Mouse (Mus musculus) T-helper 17 cell (primary cell): ENCODE data around the gene Tars2.

Experiments used
- in situ Hi-C, 2 experiments: fragments of 300-600 bp; cut with MboI, MseI; formaldehyde crosslinking; loops; 1 replicate in 1 of 2; 2 replicates in 1 of 2; pipeline ENCODE4 v1.15.1; 2025; ENCODE audit warnings: high pct_unique_total_duplicates in 2 of 2

Tars2 gene

DNA sequence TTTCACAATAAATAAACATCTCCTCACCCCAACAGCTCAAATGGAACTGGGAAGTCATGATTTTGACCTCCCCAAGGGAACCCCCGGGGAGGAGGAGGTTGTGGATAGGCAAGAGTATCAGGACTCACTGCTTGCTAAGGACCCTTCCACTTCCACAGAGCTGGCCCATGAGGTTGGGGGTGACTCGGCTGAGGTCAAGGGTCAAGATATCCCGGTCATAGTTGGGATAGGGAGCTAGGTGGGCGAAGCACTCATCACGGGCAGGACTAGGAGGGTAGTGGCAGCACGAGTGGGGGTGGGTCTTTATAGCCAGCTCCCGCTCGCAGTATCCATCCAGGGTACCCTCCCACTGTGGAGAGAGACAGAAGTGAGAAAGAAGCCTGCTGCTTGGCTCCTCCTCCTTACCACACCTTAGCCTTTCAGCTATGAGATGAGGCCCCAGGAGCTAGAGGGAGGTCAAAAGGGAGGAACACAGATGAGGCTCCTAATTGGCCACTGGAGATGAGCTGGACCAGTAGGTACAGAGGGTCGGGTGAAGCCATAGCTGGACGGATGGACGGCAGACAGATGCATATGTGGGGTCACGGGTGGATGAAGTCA, 24.8 kb downstream of the Tars2 start:
- in situ Hi-C loops: no loop called here

DNA sequence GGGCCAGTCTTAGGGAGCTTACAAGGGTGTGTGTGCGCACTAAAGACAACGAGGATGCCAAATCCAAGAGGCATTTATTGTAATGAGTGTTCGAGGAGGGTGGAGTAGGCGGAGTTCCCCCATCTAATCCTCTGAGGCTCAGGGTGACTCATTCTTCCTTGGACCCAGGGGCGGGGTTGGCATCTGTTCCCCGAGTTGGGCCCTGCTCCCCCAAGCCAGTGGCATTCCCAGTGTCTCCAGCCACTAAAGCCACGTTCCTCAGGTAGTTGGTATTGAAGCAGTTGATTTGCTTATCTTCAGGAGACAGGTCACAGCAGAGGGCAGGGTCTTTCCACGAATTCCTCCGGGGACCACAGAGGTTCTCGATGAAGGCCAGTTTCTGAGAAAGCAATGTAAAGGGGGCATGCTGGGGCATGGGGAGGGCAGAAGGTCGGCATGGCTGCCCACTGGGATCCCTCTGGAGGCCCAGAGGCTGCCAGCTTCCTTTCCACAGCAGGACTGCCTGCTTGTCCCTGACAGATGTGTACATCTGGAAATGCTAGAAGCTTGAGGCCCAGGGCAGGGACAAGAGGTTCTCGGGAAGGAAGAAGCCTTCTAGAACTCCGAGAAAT, 25.8 kb downstream of the Tars2 start:
- in situ Hi-C loops: loop anchor here in 1 of 2 experiments (5.0 kb wide), 1 partner anchor 48 kb away; no protein-coding TSS in a partner anchor

DNA sequence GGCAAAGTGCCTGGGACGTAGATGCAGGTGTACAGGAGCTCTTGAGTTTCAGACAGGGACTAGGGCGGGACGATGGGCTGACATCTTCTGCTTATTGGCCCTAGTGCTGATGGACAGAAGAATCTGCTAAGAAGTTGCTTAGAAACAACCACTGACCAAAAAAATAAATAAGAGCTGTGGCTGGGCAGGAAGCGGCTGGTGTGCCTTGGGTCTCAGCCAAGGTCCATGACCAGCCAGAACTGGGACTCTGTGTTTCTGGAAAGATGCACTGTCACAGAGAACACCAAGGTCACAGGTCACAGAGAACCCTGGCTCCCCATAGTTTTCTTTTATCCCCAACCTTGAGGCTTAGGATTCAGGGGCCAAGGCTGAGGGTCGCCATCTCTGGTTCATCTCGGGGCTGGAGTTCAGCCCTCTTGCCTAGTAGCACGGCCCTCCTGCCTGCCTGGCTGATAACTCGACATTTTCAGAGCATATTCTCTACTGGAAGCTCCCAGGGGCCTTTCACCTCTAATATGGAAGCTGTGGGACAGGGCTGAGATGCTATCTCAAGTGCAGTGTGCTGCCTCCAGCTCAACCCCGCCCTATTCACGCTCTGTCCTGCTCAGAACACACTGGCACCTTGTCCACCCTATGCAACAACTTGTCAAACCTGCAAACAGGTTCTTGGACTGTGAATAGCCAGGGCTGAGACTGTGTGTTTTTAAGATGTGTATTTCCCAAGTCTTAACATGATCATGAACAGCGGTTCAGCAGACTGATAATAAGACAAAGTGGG, 27.1 kb downstream of the Tars2 start:
- in situ Hi-C loops: loop anchor here in 1 of 2 experiments (5.0 kb wide), 1 partner anchor 49 kb away; no protein-coding TSS in a partner anchor

DNA sequence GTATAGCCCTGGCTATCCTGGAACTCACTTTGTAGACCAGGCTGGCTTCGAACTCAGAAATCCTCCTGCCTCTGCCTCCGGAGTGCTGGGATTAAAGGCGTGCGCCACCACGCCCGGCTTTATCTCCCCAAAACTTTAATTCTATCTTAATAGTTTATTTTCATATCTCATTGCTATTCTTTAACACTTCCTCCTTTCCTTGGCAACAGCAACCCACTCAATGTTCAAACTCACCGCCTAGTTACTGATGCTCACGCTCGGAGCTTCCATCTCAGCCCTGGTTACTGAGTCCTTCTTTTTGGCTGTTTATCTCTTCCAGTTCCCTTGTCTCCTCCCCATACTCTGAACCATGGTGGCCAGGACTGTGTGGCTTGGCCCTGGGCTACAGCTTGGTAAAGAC, 27.7 kb downstream of the Tars2 start:
- in situ Hi-C loops: loop anchor here in 1 of 2 experiments (5.0 kb wide), 1 partner anchor 50 kb away; no protein-coding TSS in a partner anchor

DNA sequence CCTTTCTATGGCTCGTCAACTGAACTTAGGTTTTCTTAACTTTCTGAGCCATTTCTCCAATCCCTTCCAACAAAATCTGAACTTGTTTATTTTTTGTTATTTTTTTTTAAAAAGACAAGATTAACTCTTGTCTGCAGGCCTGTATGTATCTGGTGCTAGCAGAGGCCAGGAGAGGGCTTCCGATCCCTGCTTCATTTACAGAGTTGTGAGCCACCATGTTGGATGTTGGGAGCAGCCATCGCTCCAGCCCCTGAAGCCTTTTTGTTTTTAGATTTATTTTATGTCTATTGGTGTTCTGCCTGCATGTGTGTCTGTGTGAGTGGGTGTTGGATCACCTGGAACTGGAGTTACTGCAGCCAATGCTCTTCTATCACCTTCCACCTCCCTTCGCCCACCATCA, 28.2 kb downstream of the Tars2 start:
- in situ Hi-C loops: loop anchor here in 1 of 2 experiments (5.0 kb wide), 1 partner anchor 50 kb away; no protein-coding TSS in a partner anchor

DNA sequence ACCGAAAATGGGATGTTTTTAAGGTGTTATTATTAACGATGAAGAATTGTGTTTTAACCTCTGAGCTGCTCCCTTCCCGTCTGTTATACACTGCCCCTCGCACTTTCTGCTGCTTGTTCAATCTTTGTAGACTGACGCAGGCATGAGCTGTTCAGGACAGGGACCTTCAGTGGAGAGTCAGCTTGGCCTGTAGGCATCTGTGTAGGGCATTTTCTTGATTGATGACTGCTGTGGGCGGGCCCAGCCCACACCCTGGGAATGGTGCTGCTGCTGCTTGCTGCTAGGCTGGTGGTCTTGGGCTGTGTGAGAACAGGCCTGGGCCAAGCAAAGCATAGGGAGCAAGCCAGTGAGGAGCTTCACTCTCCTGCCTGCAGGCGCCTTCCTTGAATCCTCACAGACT, 29.6 kb downstream of the Tars2 start:
- in situ Hi-C loops: loop anchor here in 1 of 2 experiments (5.0 kb wide), 1 partner anchor 52 kb away; no protein-coding TSS in a partner anchor

DNA sequence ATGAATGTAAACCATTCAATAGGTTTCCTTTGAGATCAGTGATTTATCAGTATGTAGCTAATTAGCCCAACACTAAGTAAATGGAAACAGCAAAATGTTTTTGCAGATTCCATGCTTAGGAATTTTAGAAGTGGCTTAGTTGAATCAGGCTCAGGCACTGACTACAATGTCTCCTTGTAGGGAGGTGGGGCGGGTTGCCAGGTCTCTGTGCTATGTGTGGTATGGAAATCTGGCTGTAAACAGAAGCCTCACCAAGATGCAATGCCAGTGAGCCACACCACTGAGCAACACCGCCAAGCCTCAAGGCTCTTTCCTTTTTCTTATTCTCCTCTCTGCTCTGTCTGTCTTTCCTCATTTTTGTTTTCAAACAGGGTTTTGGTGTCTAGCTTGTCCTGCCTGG, 31.1 kb downstream of the Tars2 start:
- in situ Hi-C loops: no loop called here

DNA sequence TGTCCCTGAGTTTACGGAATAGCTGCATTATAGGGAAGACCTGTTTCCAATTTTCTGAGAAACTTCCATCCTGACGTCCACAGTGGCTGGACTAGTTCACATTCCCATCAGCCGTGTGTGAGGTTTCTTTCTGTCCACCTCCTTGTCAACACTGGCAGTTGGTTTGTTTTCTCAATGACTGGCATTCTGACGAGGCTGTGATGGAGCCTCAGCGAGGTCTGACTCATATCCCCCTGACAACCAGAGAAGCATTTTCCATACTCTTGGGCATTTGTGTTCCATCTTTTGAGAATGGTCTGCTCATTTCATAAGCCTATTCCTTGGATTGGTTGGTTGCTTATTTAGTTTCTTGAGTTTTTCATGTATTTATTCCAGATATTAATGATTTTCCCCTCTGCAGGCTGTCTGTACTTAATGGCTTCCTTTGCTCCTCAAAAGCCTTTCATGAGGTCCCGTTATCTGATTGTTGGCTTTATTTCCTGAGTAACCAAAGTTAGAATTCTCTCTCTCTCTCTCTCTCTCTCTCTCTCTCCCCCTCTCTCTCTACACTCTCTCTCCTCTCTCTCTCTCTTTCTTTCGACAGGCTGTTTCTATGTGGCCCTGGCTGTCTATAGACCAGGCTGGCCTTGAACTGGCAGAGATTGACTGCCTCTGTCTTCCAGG, 33.2 kb downstream of the Tars2 start:
- in situ Hi-C loops: no loop called here

DNA sequence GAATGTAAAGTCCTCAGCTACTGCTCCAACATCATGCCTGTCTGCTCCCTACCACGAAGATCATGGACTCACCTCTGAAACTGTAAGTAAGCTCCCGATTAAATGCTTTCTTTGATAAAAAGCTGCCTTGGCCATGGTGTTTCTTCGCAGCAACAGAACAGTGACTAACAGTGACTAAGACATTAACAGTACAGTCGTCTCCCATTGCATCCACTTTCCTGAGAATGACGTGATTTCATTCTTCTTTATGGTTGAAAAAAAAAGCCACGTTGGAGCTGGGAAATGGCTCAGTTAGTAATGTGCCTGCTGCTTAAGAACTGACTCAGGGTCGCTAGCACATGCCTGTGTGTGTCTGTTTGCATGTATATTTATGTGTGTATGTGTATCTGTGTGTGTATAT, 34.1 kb downstream of the Tars2 start:
- in situ Hi-C loops: no loop called here

DNA sequence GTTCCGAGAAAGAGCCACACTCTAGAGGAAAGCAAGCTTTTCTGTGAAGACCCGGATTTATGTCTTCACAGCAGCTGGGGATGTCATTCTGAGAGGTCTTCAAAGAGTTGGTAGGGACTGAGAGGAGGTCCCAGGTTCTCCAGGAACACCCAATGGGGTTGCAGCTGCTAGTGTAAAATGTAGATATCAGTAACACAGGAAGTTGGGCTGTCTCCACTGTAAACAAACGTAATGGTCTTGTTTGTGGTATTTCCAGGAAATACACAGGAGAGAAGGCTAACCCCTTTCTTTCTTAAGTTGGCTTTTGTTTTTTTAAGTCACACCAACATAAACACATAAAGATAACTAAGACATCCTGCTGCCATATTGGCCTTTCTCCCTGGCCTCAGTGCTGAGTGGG, 37.6 kb downstream of the Tars2 start:
- in situ Hi-C loops: no loop called here

DNA sequence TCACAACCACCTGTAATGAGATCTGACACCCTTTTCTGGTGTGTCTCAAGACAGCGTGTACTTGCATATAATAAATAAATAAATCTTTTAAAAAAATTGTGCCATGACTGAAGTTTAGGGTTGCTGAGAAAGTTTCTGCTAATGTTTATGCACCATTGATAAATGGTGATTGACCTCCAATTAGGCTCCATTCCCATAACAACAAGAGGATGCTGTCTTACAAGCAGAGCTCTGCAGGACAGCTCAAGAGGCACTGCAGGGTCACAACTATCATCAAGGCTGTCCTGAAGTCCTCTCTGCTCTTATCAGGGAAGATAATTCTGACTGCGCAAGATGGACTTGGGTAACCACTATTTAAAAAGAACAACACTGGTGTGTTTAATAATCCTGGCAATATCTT, 41.9 kb downstream of the Tars2 start:
- in situ Hi-C loops: no loop called here

DNA sequence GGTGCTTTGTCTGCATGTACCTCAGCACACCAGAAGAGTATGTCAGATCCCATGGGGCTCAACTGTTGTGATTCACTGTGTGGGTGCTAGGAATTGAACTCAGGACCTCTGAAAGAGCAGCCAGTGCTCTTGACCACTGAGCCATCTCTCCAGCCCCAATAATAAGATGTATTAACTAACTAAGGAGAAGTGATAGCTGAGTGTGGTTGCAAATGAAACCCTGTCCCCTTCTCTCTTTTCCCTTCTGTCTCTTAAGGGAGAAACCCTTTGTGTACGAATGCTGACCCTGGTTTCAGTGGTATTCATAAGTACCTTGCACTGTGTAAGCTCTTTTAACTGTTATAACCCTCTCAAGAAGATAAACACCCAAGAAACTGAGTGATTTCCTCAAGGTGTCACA, 43.9 kb downstream of the Tars2 start:
- in situ Hi-C loops: no loop called here

DNA sequence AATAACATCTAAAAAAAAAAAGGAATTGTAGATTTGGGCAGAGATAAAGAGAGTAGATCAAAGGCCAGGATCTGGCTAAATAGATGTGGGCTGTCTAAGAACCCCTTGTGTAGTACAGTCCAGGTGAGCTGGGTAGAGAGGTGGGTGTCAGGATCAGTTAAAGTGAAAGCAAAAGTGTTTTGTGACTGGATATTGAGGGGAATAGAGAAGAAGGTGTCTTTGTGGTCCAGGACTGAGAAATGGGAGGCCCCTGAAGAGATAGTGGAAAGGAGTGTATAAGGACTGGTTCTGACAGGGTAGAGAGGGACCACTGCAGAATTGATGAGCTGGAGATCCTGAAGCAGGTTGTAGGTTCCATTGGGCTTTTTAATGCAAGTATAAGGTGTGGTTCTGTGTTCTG, 50.0 kb downstream of the Tars2 start:
- in situ Hi-C loops: no loop called here

DNA sequence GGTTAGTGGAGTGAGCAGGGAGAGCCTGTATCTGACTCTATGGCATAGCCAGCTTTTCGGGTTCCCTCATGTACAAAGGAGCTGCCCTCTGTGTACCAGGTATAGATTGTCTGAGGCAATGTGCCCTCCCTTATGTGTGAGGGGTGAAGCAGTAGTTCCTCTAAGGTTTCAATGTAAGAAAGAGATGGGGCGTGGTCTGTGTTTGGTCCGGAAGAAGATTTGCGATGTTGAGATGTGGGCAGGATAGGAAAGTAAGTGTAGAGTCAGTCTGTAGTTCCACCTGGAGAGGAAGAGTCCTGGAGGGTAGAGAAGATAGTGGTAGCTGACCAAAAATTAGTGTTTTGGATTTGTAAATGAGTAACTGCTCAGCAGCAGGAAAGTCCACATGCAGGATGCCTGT, 51.0 kb downstream of the Tars2 start:
- in situ Hi-C loops: no loop called here

DNA sequence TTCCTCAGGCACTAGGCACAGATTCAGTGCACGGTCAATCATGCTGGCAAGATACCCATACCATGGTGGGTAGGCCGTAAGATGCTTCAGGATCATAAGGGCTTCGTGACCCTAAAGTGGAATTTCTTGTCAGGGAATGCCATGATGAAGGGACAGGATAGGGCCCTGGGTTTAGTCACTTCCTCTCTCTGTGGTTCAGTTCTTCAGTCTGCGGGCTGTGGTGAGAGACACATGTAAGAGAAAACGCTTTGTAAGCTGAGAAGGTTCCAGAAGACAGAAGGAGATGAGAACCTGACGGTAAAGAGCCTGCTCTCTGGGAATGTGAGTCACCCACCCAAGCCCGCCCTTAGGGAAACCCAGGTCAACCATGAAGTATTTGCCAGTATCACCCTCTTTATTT, 52.5 kb downstream of the Tars2 start:
- in situ Hi-C loops: no loop called here

DNA sequence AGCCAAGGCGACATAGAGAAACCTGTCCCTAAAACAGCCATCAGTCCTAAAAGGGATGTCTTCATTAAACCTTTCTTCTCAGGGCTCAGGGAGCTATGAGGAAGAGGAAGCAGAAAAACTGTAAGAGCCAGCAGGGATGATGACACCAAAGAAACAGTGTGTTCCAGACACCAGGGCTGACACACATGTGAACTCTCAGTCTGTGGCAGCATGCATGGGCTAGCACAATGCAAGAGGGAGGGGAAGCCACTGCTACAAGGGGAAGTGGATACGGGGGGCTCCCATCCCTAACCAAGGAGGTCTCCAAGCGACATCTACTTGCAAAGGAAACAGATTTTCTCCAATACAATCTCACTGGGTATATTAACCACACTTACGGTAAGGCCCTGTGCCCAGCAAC, 53.7 kb downstream of the Tars2 start:
- in situ Hi-C loops: no loop called here

DNA sequence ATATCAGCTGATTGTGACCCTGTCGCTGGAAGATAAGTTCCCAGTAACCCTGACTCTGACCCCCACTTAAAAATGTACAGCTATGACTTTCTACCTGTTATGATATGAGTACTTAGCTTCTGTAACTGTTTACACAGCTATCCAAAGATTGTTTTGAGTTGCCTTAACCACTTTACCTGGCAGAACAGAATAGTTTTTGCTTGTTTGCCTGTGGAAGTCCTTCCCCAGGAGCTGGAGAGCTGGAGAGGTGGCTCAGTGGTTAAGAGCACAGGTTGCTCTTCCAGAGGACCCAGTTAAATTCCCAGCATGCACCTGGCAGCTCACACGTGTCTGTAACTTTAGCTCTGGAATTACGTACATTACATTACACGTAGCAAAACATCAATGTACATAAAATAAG, 55.4 kb downstream of the Tars2 start:
- in situ Hi-C loops: no loop called here

DNA sequence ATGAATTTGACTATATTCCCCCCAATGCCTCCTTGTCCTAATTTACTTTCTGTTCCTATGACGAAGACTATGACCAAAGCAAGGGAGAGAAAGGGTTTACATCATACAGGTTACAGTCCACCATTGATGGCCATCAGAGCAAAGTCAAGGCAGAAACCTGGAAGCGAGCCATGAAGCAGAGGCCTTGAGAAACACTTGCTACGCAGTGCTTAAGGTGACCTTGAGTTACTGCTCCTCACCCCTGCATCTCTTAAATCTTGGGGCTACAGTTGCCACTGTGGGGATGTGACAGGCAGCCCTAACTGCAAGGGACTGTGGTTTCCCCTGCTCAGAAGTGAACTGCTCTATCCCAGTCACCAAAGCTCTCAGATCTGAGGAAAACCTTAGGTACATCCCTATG, 56.7 kb downstream of the Tars2 start:
- in situ Hi-C loops: no loop called here

DNA sequence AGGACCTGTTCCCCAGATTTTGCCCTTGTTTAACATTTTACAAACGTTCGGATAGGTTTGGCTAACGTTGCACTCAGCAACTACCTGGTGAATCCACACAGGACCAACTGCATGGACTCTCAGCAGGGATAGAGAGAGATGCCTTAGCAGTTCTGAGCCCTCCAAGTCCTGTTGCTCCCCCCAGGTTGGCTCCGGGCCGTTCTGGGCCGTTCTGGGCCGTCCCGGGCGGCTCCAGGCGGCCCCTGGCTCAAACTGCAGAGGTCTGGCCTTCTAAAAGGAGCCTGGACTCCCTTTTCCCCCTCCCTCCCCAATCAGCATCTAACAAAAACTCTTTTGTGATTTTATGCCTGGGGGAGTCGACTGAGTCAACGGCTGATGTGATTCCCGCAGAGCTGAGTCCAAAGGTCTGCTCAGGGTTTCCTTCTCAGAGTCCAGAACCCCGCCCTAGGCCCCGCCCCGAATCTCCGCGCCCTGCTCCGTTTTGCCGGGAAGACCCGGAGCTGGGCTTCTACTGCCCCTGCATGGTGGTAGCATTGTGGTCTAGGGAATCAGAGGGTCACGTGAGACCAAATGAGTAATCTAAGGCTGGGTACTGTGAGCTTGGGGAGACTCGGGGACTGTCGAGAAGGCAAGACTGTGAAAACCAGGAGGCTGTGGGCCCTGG, 58.0 kb downstream of the Tars2 start:
- in situ Hi-C loops: no loop called here

DNA sequence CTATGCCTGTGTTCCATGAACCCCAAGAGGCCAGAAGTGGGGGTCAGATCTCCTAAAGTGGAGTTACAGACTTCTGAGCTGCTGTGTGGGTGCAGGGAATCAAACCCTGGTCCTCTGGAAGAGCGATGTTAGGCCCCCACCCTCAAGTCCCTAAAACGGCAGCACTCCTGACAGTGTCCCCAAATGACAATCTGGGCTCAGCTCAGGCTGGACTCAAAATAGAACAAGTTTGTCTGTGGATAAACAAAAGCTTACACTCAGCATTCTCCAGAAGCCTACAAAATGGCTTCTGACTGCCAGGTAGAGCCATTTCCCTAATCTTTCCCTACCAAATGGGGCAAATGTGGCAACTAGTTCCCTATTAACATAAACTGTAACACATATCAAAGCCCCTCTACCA, 58.9 kb downstream of the Tars2 start:
- in situ Hi-C loops: no loop called here

DNA sequence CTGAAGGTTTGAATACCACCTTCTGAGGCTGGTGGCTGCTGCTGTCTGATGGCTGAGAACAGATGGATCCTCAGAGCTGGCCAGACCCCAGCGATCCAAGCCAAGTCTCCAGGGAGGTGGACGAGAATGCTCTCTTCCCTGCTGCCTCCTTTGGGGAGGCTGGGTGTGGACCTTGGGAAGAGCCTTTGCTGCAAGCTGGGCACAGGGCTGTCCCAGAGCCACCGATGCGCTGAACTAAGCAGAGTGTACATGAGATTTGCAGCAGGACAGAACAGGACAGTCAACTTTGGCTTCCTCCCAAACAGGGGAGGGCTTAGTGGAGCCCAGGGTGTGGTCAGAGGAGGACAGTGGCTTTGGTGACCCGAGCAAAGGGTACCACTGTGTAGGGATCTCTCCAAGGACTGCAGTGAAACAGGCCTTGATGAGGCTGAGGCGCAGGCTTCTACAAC, 59.7 kb downstream of the Tars2 start:
- in situ Hi-C loops: no loop called here

DNA sequence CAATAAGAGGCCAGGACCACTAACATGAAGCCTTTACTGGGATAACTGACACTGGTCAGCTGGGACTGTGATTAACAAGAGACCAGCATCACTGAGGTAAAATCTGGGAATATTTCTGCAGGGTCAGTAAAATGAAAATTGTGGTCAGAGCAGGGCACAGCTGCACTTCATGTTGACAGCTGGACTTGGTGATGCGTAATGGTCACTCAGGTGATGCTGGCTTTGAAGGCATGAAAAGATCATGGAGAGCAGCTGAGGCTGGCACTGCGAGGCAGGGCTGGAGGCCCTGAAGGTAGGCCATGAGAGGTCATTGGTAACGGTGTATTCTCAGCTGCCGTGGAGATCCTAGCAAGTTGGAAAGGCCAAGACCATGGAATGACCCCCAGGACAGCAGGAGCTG, 61.7 kb downstream of the Tars2 start:
- in situ Hi-C loops: no loop called here
